Mouse (Mus musculus) B cell, adult 67 days (primary cell): ENCODE results near the gene Vmn2r21. TPM values are rescaled to one million over a fixed set of nuclear protein-coding genes. Genes with fewer than 3 reads are reported as not detected.

Experiments
- total RNA-seq, 2 experiments: library from RNA; stranded (reverse); gene quantifications; 4 replicates each; pipeline ENCODE4 v1.2.4; 2023

The Vmn2r21 gene
- total RNA-seq = not detected

GRCm38 (mm10) chr6:123533306-123533705 is at the start of gene Vmn2r21:
Gene Vmn2r21 (minus strand): TSS chr6:123533406.

Other genes starting within 250 kb of the Vmn2r21 start
- gene Clec4e, start 243.5 kb downstream of the Vmn2r21 start, total RNA-seq = not detected
- gene Vmn2r19, start 225.1 kb downstream of the Vmn2r21 start, total RNA-seq = not detected
- gene Vmn2r20, start 115.3 kb downstream of the Vmn2r21 start, total RNA-seq = not detected
- gene Vmn2r22, start 117.3 kb upstream of the Vmn2r21 start, total RNA-seq = not detected
- not detected for gene Vmn2r23, start 169.3 kb upstream of the Vmn2r21 start, total RNA-seq
- gene Vmn2r24, start 245.5 kb upstream of the Vmn2r21 start, total RNA-seq = not detected